Mouse (Mus musculus) gastrocnemius, postnatal 25 days (tissue): Measurements from ENCODE around the gene Ndufa8. TPM values are rescaled to one million over a fixed set of nuclear protein-coding genes. Genes with fewer than 3 reads are reported as not detected.

Experiments used
- total RNA-seq, 2 experiments: library from RNA; stranded (reverse); gene quantifications; 1 replicate in 1 of 2; 2 replicates in 1 of 2; pipeline ENCODE4 v1.2.3; 2021

The Ndufa8 gene
- total RNA-seq, 2 experiments from 2014 or later = 390 to 396 TPM

Other genes starting within 250 kb of the Ndufa8 start
- gene Ttll11, start 69.5 kb downstream of the Ndufa8 start, total RNA-seq = 1 to 10 TPM; 1.9 to 2.7 TPM
- not detected for gene Morn5, start 52 bp upstream of the Ndufa8 start, total RNA-seq
- gene Lhx6, start 56.0 kb upstream of the Ndufa8 start, total RNA-seq = 1 to 10 TPM; 3.7 to 4.0 TPM
- gene Mrrf, start 87.0 kb upstream of the Ndufa8 start, total RNA-seq = 10 to 100 TPM; 13.7 to 14.8 TPM
- 10 to 100 TPM; 27.2 to 29.2 TPM for gene Rbm18, start 87.4 kb upstream of the Ndufa8 start, total RNA-seq
- gene Ptgs1, start 181.0 kb upstream of the Ndufa8 start, total RNA-seq = 1 to 10 TPM; 4.2 to 5.5 TPM